Mouse (Mus musculus): ENCODE measurements around the gene Doc2a. TPM values are rescaled to one million over a fixed set of nuclear protein-coding genes. Genes with fewer than 3 reads are reported as not detected.
A peak's percentile ranks its signal among the peaks of the same experiment; 100 is the strongest.

Gene Doc2a
- 9.7 and 12.1 TPM in 2 replicates for polyA plus RNA-seq (2012; rRNA removed)

DNA sequence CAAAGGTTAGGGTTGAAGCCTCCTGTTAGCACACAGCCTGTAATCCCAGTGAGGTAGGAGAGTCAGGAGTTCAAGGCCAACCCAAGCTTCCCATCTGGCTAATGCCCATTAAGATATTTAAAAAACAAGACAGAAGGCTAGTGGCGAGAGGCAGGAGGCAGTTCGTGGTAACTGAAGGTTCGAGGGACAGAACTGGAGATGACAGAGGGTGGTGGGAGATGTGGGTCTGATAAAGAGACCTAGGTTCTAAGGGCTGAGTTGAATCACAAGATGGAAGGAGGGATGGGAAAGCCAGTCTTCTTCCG lies at the start of gene Doc2a:
TSS of gene Doc2a (plus strand) at position 301 of the 305 bp plus-strand sequence.
- no peak for TF ChIP-seq CTCF (IDR thresholded peaks at IDR 0.05; ENCODE audit: borderline replicate concordance, insufficient read depth, low read depth, low read length)
- TF ChIP-seq POLR2A (IDR thresholded peaks at IDR 0.05; ENCODE audit: borderline replicate concordance, insufficient read depth, low read length), result no peak
- H3K27ac ChIP-seq (ENCODE audit: insufficient read depth, low read length), result no peak within 1 kb of the TSS
- peaks cover 4% of the 10 kb centered on the region; the same call in 1 of the 2 replicates for H3K4me1 ChIP-seq (ENCODE audit: control insufficient read depth, insufficient read depth, low read length)
- no peak for DNase-seq
- peak within 1 kb of the TSS; percentile 34 for H3K4me3 ChIP-seq (replicated peaks; ENCODE audit: insufficient read depth, low read depth, low read length)
- WGBS, result 41% methylated on average over 4 of the region's 4 CpGs
- H3K27me3 ChIP-seq (ENCODE audit: control insufficient read depth, insufficient read depth, low read length), result no peaks in the 10 kb centered on the region

DNA sequence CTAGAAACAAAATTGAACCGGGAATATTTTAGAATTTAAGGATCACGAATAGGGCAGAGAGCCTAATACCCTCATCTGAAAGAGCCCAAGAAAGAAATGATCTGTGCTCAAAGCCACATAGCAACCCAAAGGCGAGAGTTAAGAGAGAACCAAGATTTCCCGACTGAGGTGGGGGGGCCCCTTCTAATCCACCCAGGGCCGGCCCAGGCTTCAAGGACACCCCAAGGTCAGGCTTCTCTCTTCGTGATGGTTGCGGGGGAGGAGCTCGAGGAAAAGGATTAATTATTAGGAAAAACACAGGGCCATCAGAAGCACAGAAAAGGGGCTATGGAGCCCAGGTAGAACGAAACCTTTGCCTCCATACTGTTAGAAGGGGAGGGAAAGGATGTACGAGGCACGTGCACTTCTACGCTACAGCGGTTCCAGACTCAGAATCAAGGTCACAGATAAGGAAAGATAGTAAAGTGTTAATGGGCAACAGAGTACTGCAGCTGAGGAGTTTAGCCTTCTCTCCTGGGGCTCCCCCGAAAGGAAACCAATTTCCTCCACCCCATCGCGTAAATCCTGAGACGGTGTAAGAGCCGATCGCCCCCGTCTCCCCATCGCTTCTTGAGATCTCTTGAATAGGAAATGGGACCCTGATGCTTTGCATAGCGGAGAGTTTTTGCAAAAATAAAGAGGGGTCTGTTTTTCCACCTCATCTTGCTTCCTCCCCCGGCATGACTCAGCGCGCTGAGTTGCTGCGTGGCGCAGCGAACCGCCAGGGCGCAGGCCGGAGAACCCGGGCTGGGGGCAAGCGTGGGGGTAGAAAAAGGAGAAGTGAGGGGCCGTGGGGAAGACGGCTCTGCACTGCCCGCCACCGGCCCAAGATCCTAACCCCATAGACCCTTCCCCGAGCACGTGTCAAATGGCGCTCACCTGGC lies 48.8 kb upstream of the Doc2a start:
- no peaks in the 10 kb centered on the region for H3K27me3 ChIP-seq (ENCODE audit: control insufficient read depth, insufficient read depth, low read length)
- H3K4me3 ChIP-seq (replicated peaks; ENCODE audit: insufficient read depth, low read depth, low read length), result peak overlapping the region; percentile 100
- WGBS, result under 1% methylated on average over 40 of the region's 40 CpGs
- peaks cover 19% of the 10 kb centered on the region for H3K4me1 ChIP-seq (ENCODE audit: control insufficient read depth, insufficient read depth, low read length)
- DNase-seq, result peak; percentile 51 to 56
- 0 out of 2 replicates have a peak, but pooled peaks have one; percentile 2 for TF ChIP-seq CTCF (IDR thresholded peaks at IDR 0.05; ENCODE audit: borderline replicate concordance, insufficient read depth, low read depth, low read length)
- TF ChIP-seq POLR2A (IDR thresholded peaks at IDR 0.05; ENCODE audit: borderline replicate concordance, insufficient read depth, low read length), result no peak
- H3K27ac ChIP-seq (ENCODE audit: insufficient read depth, low read length), result peak overlapping the region; percentile 99

DNA sequence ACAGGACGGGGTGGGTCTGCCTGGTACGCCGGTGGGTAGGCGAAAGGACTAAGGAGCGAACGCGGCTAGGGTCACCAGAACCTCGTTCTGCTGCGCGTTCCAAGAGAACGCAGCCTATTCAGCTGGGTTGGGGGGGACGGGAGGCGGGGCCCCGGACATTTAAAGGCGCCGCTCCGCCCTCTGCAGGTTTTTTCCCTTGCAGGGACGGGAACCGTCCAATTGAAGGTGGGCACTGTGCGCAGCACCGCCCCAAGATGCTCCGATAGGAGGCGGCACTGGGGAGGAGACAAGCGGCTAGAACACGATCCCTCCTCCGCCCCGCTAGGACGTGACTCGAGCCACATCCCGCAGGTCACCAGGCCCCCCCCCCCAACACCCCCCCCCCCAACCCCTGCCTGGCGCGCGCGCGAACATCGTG lies 48.2 kb upstream of the Doc2a start:
- DNase-seq, result peak; percentile 98 to 99
- Histone ChIP-seq H3K4me1 (ENCODE audit: control insufficient read depth, insufficient read depth, low read length) (peaks cover 19% of the 10 kb centered on the region), H3K4me3 (replicated peaks; ENCODE audit: insufficient read depth, low read depth, low read length) (peak overlapping the region; percentile 100), H3K27ac (ENCODE audit: insufficient read depth, low read length) (peak overlapping the region; percentile 100), H3K27me3 (ENCODE audit: control insufficient read depth, insufficient read depth, low read length) (no peaks in the 10 kb centered on the region)
- WGBS, result under 1% methylated on average over 36 of the region's 36 CpGs
- TF ChIP-seq CTCF (IDR thresholded peaks at IDR 0.05; ENCODE audit: borderline replicate concordance, insufficient read depth, low read depth, low read length) (no peak), POLR2A (IDR thresholded peaks at IDR 0.05; ENCODE audit: borderline replicate concordance, insufficient read depth, low read length) (peak; percentile 98)

DNA sequence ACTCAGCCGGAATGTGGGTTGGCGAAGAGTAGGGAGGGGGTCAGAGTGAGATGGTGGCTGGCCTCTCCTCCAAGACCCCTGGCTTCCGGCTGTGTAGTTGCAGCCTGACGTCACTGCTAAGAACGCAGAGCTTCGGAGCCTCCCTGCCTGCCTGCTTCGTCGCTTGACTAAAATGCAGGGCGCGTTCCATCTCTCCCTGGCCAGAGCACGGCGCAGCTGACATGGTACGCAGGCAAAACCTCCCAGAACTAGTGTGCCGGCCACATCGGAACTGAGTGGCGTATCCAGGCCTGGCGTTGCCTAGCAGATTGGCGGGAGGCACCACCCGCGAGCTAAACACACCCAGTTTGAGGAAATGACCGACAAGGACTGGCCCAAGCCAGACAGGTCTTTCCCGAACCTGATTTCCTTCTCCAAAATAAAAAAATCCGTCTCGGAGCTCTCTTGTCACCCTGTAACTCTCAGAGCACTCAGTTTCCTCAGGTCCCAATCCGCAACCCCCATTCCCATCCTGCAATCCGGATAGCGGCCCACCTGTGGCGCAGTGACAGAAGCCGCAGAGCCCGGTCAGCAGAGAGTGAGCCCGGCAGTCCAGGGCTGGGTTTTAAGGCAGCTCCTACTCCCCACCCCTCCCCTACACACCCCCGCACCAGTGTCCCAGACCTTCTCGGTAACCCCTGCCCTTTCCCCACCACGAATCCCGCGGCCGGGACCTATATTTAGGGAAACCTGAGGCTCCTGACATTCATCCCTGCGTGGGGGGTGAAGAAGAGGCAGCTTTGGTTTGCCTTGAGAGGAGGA lies 47.5 kb upstream of the Doc2a start:
- peaks cover 19% of the 10 kb centered on the region for H3K4me1 ChIP-seq (ENCODE audit: control insufficient read depth, insufficient read depth, low read length)
- peak overlapping the region; percentile 92 for H3K4me3 ChIP-seq (replicated peaks; ENCODE audit: insufficient read depth, low read depth, low read length)
- H3K27me3 ChIP-seq (ENCODE audit: control insufficient read depth, insufficient read depth, low read length), result no peaks in the 10 kb centered on the region
- TF ChIP-seq CTCF (IDR thresholded peaks at IDR 0.05; ENCODE audit: borderline replicate concordance, insufficient read depth, low read depth, low read length), result peak; percentile 39; the same call in 1 of the 2 replicates
- TF ChIP-seq POLR2A (IDR thresholded peaks at IDR 0.05; ENCODE audit: borderline replicate concordance, insufficient read depth, low read length), result peak; percentile 82
- H3K27ac ChIP-seq (ENCODE audit: insufficient read depth, low read length), result peak overlapping the region; percentile 100
- peak; percentile 83 to 90 for DNase-seq
- WGBS, result under 1% methylated on average over 38 of the region's 38 CpGs

DNA sequence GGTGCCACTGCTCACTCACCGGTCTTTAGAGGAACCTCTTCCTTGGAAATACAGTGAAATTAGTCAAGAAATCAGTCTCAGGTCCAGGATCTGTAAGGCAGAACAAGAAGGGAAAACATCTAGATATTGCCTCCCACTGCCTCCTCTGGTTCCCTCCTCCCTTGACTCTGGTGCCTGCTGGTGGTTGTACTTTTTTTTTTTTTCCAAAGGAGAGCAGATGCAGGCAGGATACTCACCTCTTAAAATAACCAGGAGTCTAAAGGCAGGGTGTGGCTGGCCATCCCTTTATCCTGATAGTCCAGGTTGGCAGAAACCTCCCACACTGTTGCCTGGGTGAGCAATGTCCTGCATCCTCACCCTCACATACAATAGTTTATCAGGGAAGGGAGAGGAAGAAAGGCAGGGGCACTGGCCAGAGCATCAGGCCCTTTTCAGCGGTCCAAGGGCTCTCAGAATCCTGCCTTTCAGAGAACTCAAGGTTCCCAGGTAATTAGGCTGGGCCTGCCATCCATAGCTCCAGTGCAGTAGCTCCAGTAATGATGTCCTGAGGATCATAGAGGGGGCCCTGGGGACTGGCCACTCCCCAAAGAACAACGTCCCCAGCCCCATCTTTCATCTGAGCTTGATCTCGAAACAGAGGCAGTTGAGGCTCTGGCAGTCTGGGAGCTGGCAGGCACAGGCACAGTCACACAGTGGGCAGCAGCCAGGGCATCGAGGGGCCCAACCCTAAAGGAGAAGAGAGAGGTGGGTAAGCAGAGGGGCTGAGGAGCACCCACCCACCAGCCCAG lies 46.8 kb upstream of the Doc2a start:
- DNase-seq, result peak in 1 of 2 experiments; percentile 55
- WGBS, result 20% methylated on average over 5 of the region's 5 CpGs
- Histone ChIP-seq H3K27me3 (ENCODE audit: control insufficient read depth, insufficient read depth, low read length) (no peaks in the 10 kb centered on the region), H3K4me3 (replicated peaks; ENCODE audit: insufficient read depth, low read depth, low read length) (peak overlapping the region; percentile 92), H3K4me1 (ENCODE audit: control insufficient read depth, insufficient read depth, low read length) (peaks cover 17% of the 10 kb centered on the region), H3K27ac (ENCODE audit: insufficient read depth, low read length) (peak overlapping the region; percentile 100)
- TF ChIP-seq CTCF (IDR thresholded peaks at IDR 0.05; ENCODE audit: borderline replicate concordance, insufficient read depth, low read depth, low read length), result no peak
- TF ChIP-seq POLR2A (IDR thresholded peaks at IDR 0.05; ENCODE audit: borderline replicate concordance, insufficient read depth, low read length), result no peak

DNA sequence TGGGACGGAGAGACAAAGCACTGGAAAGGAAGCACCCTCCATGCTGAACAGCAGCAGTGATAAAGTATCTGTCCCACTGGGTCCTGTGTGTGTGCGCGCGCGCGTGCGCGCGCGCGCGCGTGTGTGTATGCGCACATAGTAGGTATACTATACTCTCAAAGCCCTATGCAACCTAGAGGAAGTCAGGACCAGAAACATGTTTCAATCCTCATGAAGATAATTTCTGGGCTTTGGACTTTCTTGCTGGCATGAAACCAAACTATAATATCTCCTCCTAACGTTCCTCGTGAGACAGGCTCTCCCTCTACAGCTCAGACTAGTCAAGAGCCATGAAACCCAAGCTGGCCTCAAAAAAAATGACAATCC lies 46.2 kb upstream of the Doc2a start:
- WGBS, result 87% methylated on average over 16 of the region's 16 CpGs
- TF ChIP-seq CTCF (IDR thresholded peaks at IDR 0.05; ENCODE audit: borderline replicate concordance, insufficient read depth, low read depth, low read length), result no peak
- TF ChIP-seq POLR2A (IDR thresholded peaks at IDR 0.05; ENCODE audit: borderline replicate concordance, insufficient read depth, low read length), result no peak
- no peak for DNase-seq
- Histone ChIP-seq H3K4me1 (ENCODE audit: control insufficient read depth, insufficient read depth, low read length) (peaks cover 12% of the 10 kb centered on the region), H3K4me3 (replicated peaks; ENCODE audit: insufficient read depth, low read depth, low read length) (no peak overlapping the region), H3K27ac (ENCODE audit: insufficient read depth, low read length) (peak overlapping the region; percentile 100), H3K27me3 (ENCODE audit: control insufficient read depth, insufficient read depth, low read length) (no peaks in the 10 kb centered on the region)

Measured in cerebellum, adult 2 months (tissue).